Mouse (Mus musculus) B cell, adult 67 days (primary cell): Measurements from ENCODE around the gene Stx5a. TPM values are rescaled to one million over a fixed set of nuclear protein-coding genes. Genes with fewer than 3 reads are reported as not detected.

Experiments used
- total RNA-seq, 2 experiments: library from RNA; stranded (reverse); gene quantifications; 4 replicates each; pipeline ENCODE4 v1.2.4; 2023

Gene Stx5a
- total RNA-seq = 100 to 1,000 TPM; 223 to 260 TPM

GRCm38 (mm10) chr19:8741243-8741869 is at the start of gene Stx5a:
Stx5a (plus strand) TSS chr19:8741413.

DNA sequence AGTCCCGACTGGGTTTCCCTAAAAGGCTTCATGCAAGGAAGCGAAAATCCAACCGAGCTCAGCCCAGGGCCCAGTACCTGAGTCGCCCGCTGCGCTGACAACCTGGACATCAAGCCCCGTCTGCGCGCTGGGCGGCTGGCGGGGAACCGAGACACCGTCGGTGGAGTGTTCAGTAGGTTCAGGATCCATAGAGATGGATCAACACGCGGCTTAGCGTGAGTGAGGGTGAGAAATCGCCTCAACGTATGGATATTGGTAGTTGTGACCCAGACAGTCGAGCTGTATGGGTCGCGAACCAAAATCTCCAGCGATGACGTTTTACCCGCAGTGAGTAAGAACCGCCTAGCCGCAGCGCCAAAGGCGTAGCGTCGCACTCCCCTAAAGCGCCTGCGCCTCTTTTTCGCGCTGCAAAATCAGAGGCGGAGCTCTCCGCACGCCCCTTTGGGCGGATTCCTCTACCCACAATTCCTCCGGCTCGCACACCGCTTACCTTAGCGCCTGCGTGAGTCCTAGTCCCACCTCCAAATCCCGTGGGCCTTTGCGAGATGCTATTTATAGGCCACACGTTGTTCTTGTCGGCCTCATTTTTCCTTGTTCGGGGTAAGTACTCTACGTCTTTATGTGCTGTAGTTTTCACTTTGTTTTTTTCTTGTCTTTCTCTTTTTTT is 18.2 kb upstream of the Stx5a start, which contains the start of gene Slc3a2:
Slc3a2 (minus strand) TSS at position 463 of the 667 bp plus-strand sequence.

GRCm38 (mm10) chr19:8735389-8736159 is 5.6 kb upstream of the Stx5a start, which contains the start of gene Wdr74:
Wdr74 (plus strand) TSS chr19:8735827.

GRCm38 (mm10) chr19:8740603-8741002 is 610 bp upstream of the Stx5a start, which contains the start of gene 1700092M07Rik:
1700092M07Rik (plus strand) TSS chr19:8740718.

GRCm38 (mm10) chr19:8756635-8757387 is 15.6 kb downstream of the Stx5a start, which contains the start of gene Nxf1:
Nxf1 (plus strand) TSS chr19:8757073.

GRCm38 (mm10) chr19:8770567-8771270 is 29.5 kb downstream of the Stx5a start, which contains the start of gene Tmem223:
Tmem223 (plus strand) TSS chr19:8770996.

DNA sequence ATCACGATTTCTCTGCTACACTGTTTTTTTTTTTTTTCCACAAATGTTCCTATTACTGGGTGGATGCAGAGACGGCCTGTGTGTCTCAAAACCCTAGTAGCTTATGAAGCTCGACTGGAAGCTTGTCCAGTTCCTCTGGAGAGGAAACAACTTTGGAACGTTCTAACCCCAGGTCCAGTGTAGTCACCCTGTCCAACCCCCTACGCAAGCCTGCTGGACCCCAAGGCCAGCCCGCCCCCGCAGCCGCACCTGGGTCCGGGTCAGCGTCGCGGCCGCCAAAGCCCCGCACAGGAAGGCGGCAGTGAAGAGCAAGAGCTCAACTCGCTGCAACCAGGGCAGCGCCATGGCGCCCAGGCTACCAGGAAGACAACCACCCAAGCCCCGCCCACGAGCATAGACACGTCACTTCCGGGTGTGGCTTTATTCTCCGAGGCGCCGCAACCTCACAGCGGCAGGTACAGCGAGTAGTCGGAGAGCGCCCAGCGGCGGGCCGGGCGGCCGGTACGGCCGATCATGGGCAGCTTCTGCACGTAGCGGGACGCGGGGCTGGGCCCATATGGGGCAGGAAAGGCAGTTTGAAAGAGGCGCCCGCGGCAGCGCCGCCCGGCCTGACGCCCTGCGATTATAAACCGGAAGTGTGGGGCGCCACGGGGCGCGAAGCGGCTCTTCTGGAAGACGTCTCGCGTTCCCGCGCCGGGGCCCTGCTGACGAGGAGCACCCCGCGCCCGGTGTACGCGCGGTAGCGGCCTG is 33.0 kb downstream of the Stx5a start, which contains the start of gene Tmem179b:
Tmem179b (minus strand) TSS at position 382 of the 750 bp plus-strand sequence.

DNA sequence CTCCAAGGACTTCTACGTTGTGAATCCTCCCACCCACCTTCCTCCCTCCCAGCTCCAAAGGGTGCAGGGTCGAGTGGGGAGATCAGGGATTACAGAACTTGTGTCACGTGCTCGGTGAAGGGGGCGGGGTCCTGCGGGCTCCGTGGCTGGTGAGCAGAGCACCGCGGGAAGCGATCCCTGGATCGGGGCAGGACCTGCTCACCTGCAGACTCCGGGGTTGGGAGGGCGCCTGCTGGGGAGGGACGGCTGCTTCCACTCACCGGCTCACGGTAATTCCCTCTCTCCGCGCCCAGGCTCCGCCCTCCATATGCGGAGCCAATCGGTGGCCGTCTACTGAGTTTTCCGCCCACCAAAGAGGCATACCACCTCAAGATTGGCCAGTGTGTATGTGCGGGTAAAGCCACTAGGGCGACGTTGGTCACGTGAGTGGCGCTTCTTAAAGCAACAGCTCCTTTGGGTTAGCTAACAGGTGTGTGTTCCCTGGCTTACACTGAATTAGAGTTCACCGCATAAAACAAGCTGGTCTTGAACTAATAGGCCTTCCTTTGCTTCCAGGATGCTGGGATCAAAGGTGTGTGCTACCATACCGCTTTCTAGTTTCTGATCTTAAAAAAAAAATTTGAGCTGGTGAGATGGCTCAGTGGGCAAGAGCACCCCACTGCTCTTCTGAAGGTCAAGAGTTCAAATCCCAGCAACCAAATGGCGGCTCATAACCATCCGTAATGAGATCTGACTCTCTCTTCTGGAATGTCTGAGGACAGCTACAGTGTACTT is 45.0 kb downstream of the Stx5a start, which contains the start of gene Taf6l:
Taf6l (minus strand) TSS at position 410 of the 774 bp plus-strand sequence.

GRCm38 (mm10) chr19:8798264-8798946 is 57.2 kb downstream of the Stx5a start, which contains the start of gene Polr2g:
Polr2g (minus strand) TSS chr19:8798577.

GRCm38 (mm10) chr19:8802130-8802821 is 61.1 kb downstream of the Stx5a start, which contains the start of gene Zbtb3:
Zbtb3 (plus strand) TSS chr19:8802555.

Other genes starting within 250 kb of the Stx5a start
- not detected for gene Slc22a8, start 150.2 kb upstream of the Stx5a start, total RNA-seq
- not detected for gene Slc22a6, start 123.4 kb upstream of the Stx5a start, total RNA-seq
- not detected for gene Chrm1, start 77.6 kb upstream of the Stx5a start, total RNA-seq
- gene Slc3a2, start 18.0 kb upstream of the Stx5a start, total RNA-seq = 100 to 1,000 TPM; 180 to 183 TPM
- 10 to 100 TPM; 76.8 to 87.1 TPM for gene Wdr74, start 5.6 kb upstream of the Stx5a start, total RNA-seq
- gene 1700092M07Rik, start 695 bp upstream of the Stx5a start, total RNA-seq = 1 to 10 TPM; 2.0 to 8.3 TPM
- gene Nxf1, start 15.7 kb downstream of the Stx5a start, total RNA-seq = 100 to 1,000 TPM; 409 to 456 TPM
- 10 to 100 TPM; 30.9 to 34.0 TPM for gene Tmem223, start 29.6 kb downstream of the Stx5a start, total RNA-seq
- gene Tmem179b, start 33.1 kb downstream of the Stx5a start, total RNA-seq = 10 to 100 TPM; 79.4 to 81.3 TPM
- 10 to 100 TPM; 24.0 to 26.3 TPM for gene Taf6l, start 45.0 kb downstream of the Stx5a start, total RNA-seq
- gene Polr2g, start 57.2 kb downstream of the Stx5a start, total RNA-seq = 10 to 100 TPM; 65.9 to 76.1 TPM
- 1 to 10 TPM; 2.3 to 4.3 TPM for gene Zbtb3, start 61.1 kb downstream of the Stx5a start, total RNA-seq
- 10 to 100 TPM; 33.8 to 36.0 TPM for gene Ttc9c, start 77.9 kb downstream of the Stx5a start, total RNA-seq
- gene Hnrnpul2, start 78.6 kb downstream of the Stx5a start, total RNA-seq = 100 to 1,000 TPM; 125 TPM
- 10 to 100 TPM in 1 of 2 experiments, 1 to 10 TPM in 1; 8.7 to 10.4 TPM for gene AC129217.1, start 88.4 kb downstream of the Stx5a start, total RNA-seq
- gene Bscl2, start 96.1 kb downstream of the Stx5a start, total RNA-seq = 10 to 100 TPM; 55.4 to 56.3 TPM
- under 1 TPM in 1 of 2 experiments, not detected in 1; 0.32 TPM for gene Gng3, start 97.8 kb downstream of the Stx5a start, total RNA-seq
- gene Lrrn4cl, start 109.4 kb downstream of the Stx5a start, total RNA-seq = 1 to 10 TPM; 1.1 TPM
- gene Ubxn1, start 130.1 kb downstream of the Stx5a start, total RNA-seq = 100 to 1,000 TPM; 134 to 139 TPM
- gene Uqcc3, start 139.5 kb downstream of the Stx5a start, total RNA-seq = 10 to 100 TPM; 21.7 to 24.6 TPM
- 10 to 100 TPM; 11.1 to 35.5 TPM for gene Lbhd1, start 142.3 kb downstream of the Stx5a start, total RNA-seq
- not detected for gene Gm49403, start 142.5 kb downstream of the Stx5a start, total RNA-seq
- gene 1810009A15Rik, start 147.4 kb downstream of the Stx5a start, total RNA-seq = 10 to 100 TPM; 40.7 to 46.3 TPM
- 1 to 10 TPM; 1.1 to 5.3 TPM for gene Gm49416, start 147.5 kb downstream of the Stx5a start, total RNA-seq
- gene Ints5, start 151.6 kb downstream of the Stx5a start, total RNA-seq = 10 to 100 TPM; 24.6 to 25.0 TPM
- gene Ganab, start 156.7 kb downstream of the Stx5a start, total RNA-seq = 100 to 1,000 TPM; 172 to 180 TPM
- gene B3gat3, start 179.0 kb downstream of the Stx5a start, total RNA-seq = 10 to 100 TPM; 76.7 to 80.8 TPM
- gene Rom1, start 187.9 kb downstream of the Stx5a start, total RNA-seq = 1 to 10 TPM; 3.3 to 5.6 TPM
- 100 to 1,000 TPM in 1 of 2 experiments, 10 to 100 TPM in 1; 97.3 to 108 TPM for gene Eml3, start 188.1 kb downstream of the Stx5a start, total RNA-seq
- 100 to 1,000 TPM; 217 to 227 TPM for gene Mta2, start 200.5 kb downstream of the Stx5a start, total RNA-seq
- gene Tut1, start 212.4 kb downstream of the Stx5a start, total RNA-seq = 10 to 100 TPM; 41.2 to 44.8 TPM
- gene Eef1g, start 225.6 kb downstream of the Stx5a start, total RNA-seq = 100 to 1,000 TPM; 517 to 551 TPM
- 100 to 1,000 TPM in 1 of 2 experiments, 10 to 100 TPM in 1; 94.3 to 151 TPM for gene Ahnak, start 247.9 kb downstream of the Stx5a start, total RNA-seq